Mouse (Mus musculus) bone marrow, adult 2 months (tissue): ENCODE data around the gene Aqp11. TPM values are rescaled to one million over a fixed set of nuclear protein-coding genes. Genes with fewer than 3 reads are reported as not detected.

Source experiments
- H3K27ac ChIP-seq: fragments of 200-500 bp; 2 replicates; pipeline ENCODE4 v1.5.1; 2012; ENCODE audit warnings: low read depth, mild to moderate bottlenecking, control low read depth, inconsistent platforms, low read length; ENCODE audit not compliant: control insufficient read depth, poor library complexity, insufficient read depth
- H3K4me1 ChIP-seq: fragments of 200-500 bp; 2 replicates; pipeline ENCODE4 v1.6.1; 2011; ENCODE audit warnings: low read length; ENCODE audit not compliant: control insufficient read depth, insufficient read depth
- H3K4me3 ChIP-seq: fragments of 200-500 bp; replicated peaks from 2 replicates; pipeline ENCODE3; 2011; ENCODE audit warnings: mild to moderate bottlenecking, low read depth, low read length, control low read depth; ENCODE audit not compliant: control insufficient read depth
- CTCF ChIP-seq: fragments of 200-500 bp; IDR thresholded peaks from 2 replicates; pipeline ENCODE4 v1.5.1; 2011; ENCODE audit warnings: low read length, control low read depth; ENCODE audit not compliant: control insufficient read depth, insufficient read depth
- POLR2A ChIP-seq: fragments of 200-500 bp; IDR thresholded peaks from 2 replicates; pipeline ENCODE4 v1.6.1; 2011; ENCODE audit warnings: low read depth, mild to moderate bottlenecking, control low read depth, low read length, borderline replicate concordance; ENCODE audit not compliant: control insufficient read depth
- WGBS: fragments of 180-500 bp; shearing (Covaris S2); methylation state at CpG from one replicate; pipeline ENCODE4 v1.1.7; 2018; 5-methylcytosine and 5-hydroxymethylcytosine counted together
- polyA plus RNA-seq: library from polyadenylated mRNA; stranded (reverse); fragments of >200 nt; gene quantifications from 2 replicates; pipeline ENCODE4 v1.2.4, GENCODE M21; 2011; ENCODE audit warnings: low replicate concordance; ENCODE audit not compliant: missing spikeins, insufficient read depth, insufficient read length

Aqp11 gene
- polyA plus RNA-seq, 1 experiment, result 3.1 TPM

DNA sequence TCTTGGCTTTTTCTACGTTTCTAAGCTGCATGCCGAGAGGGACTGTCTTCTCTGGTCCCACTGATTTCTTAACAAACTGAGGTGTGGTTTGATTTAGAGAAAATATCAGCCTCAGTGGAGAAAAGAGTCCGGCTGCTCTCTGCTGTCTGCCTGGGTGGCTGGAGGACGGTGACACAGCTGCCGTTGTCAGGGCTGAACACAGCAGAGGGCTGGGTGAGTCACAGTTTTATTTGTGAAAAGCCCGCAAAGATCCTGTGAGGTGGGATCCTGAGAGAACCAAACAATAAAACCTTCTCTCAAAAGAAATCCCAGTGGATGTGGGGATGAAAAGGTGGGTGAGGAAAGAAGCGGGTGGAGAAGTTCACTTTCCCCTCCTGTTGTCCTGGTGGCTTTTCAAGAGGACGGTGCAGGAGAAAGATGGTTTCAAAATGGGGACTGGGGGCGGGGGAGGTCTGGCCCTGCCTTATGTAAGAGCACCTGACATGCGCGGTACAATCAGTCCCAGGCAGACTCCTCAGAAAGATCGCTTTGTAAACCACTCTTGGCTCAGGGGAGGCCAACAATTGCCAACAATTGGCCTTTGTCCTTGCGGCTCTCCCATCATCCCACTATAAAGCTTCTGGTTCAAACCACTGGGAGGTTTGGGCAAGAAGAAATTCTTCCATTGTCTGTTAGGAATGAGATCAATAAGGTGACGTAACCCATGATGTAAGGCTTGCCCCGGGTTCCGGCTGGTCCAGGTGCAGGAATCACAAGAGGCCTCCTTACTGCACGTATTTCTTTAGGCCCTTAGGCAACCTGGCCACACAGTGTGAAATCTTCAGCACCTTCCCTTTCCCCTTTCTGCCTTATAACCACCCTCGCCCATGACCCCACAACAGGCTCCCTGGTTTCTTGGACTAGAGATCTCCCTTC, 19.1 kb upstream of the Aqp11 start:
- Histone ChIP-seq H3K4me1 (peaks cover 3% of the 10 kb centered on the region), H3K27ac (peak overlapping the region; percentile 81), H3K4me3 (no peak overlapping the region)
- WGBS, result 59% methylated on average over 18 of the region's 18 CpGs
- TF ChIP-seq POLR2A (no peak), CTCF (no peak)

DNA sequence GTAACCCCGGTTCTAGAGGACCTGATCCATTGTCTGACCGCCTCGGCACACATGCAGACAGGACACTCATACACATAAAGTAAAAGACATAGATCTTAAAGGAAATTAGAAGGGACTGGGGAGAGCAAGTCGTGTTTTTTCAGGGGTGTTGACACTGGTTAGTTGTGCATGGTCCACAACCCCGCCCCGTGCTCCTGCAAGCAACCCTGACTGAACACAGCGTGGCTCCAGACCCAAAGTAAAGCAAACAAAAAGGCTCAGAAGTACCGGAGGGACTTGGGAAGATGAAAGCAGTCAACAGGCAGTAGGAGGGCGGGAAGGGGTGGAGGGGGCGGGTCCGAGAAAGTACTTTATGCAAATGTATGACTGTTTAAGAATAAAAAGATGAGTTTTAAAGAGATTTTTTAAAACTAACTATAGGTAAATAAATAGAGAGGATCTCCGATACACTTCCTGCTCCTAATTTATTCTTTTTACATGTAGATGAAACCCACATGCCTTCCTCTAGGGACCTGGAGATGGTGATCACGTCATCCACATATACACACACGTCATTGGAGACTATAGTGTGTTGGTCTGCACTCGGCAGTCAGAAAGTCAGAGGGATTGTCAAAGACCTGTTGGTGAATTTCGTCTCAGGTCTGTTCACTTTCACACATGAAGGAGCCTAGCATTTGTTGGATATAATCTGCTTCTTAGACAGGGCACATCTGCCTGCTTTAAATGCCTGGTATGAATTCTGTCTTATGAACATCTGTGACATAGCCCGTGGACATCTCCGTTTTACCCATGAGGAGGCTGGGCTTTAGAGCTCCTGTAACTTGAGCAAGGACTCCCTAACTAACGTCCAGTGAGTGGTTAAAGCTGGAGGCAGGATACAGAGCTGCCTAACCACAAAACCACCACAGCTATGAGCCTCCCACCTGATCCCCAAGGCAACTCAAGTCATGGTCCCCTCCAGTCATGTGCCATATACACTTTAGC, 11.4 kb upstream of the Aqp11 start:
- Histone ChIP-seq H3K4me1 (peaks cover 3% of the 10 kb centered on the region), H3K27ac (peak overlapping the region; percentile 90), H3K4me3 (peak overlapping the region; percentile 87)
- WGBS, result under 1% methylated on average over 19 of the region's 19 CpGs
- TF ChIP-seq POLR2A (no peak), CTCF (0 out of 2 replicates have a peak, but pooled peaks have one; percentile 7)

DNA sequence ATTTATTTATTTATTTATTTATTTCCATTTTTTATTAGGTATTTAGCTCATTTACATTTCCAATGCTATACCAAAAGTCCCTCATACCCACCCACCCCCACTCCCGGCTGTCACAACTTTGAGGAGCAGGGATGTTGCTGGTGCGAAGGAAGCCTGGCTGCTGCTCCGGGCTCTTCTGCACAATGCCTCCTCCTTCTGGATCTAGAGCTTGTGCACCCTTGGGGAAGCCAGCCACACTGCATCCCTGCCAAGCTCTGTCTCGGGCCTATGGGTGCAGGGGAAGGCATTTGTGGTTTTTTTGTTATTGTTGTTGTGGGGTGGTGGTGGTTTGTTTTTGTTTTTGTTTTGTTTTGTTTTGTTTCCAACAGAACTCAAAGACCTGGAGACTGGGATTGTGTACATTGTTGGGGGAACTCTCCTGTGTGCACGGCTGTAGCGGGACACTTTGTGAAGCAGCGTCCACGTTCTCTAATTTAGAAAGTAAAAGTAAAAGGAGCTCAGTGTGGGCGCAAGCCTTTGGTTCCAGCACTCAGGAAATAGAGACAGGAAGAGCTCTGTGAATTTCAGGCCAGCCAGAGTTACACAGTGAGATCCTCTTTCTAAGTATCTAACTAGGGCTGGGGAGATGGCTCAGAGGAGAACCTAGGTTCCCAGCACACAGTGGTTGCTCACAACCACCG, 10.6 kb upstream of the Aqp11 start:
- 4% methylated on average over 10 of the region's 10 CpGs for WGBS
- Histone ChIP-seq H3K4me3 (peak overlapping the region; percentile 87), H3K4me1 (peaks cover 3% of the 10 kb centered on the region), H3K27ac (peak overlapping the region; percentile 90)
- TF ChIP-seq POLR2A (0 out of 2 replicates have a peak, but pooled peaks have one; percentile 34), CTCF (no peak)

DNA sequence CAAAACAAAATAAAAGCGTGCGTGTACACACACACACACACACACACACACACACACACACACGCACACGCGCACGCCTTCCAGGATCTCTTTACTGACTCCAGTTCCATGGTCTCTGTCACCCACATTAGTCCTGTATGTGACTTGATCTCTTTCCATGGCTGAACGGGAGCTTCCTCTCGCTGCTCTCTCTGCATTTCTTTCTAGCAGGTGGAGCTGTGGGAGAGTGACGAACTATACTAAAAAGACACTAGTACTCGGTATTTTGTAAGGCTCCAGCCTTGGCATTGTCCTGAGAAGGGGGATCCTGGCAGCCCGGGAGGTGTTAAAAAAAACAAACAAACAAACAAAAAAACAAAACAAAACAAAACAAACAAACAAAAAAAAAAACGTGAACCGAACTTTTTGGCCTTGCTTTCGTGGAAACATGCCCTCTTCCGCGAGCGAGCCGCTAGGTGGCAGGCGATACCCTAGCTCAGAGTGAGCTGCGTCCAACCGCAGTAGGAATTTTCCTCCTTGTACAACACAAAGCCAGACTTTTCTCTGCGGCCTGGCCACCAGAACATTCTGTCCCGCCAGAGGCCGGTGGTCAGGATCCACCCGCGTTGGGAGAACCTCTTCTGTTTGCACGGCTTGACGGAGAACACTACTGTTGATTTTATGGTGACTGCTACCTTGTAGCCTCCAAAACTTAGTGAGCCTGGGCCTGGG, 9.9 kb upstream of the Aqp11 start:
- Histone ChIP-seq H3K4me1 (peaks cover 3% of the 10 kb centered on the region), H3K27ac (no peak overlapping the region), H3K4me3 (peak overlapping the region; percentile 47)
- 21% methylated on average over 28 of the region's 28 CpGs for WGBS
- no peak for TF ChIP-seq POLR2A
- peak; percentile 95 for TF ChIP-seq CTCF

DNA sequence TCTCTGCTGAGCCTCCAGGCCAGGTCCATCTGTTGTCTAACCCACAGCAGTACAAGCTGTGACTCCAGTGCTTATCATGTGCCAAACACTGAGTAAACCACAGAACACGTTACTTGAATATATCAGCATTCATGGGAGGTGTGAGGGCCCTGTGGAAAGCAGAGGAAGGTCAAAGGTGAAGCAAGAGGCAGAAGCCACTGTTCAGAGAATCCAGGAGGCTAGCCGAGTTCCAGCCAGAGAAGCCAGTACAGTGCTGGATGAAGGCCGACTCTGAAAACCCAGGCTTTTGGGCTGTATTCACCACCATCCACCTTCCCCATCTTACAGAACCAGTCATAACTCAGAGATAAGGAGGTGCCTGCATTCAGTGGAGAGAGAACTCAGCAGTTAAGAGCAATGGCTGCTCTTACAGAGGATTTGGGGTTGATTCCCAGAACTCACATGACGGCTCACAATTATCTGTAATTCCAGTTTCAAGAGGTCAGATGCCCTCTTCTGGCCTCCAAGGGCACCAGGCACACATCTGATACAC, 9.2 kb upstream of the Aqp11 start:
- Histone ChIP-seq H3K27ac (peak overlapping the region; percentile 28; the same call in 1 of the 2 replicates), H3K4me1 (peaks cover 3% of the 10 kb centered on the region), H3K4me3 (no peak overlapping the region)
- 50% methylated on average over 4 of the region's 4 CpGs for WGBS
- TF ChIP-seq CTCF, result no peak
- TF ChIP-seq POLR2A, result no peak

DNA sequence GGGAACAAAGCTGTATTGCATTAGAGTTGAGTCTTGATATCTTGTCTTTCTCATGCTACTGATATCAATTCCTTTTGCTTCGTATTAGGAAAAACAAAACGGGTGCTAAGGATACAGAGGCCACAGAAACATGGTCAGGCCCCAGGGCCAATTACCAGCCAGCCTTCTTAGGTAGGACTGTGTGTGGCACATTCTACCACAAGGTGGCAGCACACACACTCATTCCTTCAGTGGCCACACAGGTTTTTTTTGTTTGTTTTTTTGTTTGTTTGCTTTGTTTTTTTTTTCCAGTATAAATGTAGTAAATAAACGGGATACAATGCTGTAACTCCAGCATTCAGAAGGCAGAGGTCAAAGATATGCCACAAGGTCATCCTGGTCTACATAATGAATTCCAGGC, 7.2 kb upstream of the Aqp11 start:
- 7% methylated on average over 3 of the region's 3 CpGs for WGBS
- Histone ChIP-seq H3K27ac (no peak overlapping the region), H3K4me1 (peaks cover 3% of the 10 kb centered on the region), H3K4me3 (no peak overlapping the region)
- TF ChIP-seq POLR2A (no peak), CTCF (peak; percentile 77)

DNA sequence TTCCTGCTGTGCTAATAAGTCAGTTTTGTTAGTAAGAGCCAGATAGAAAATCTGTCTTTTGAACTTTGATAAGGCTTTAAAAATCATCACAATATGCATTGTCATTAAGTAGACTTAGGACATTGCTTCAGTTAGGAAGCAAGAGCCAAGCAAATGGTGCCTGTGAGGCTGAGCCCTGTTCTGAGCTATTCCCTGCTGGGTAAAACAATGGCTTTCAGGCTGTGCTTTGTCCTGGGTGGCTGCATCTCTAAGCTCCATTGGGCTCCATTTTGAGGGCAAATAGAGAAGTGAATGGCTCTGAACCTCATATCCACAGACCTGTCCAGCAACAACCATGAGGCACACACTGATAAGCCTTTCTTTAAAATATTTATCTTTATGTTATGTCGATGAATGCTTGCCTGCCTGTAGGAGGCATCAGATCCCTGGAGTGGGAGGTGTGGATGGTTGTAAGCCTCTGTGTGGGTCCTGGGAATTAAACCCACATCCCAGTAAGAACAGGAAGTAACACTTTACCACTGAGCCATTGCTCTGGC, 3.7 kb upstream of the Aqp11 start:
- TF ChIP-seq POLR2A (no peak), CTCF (no peak)
- Histone ChIP-seq H3K4me3 (no peak overlapping the region), H3K4me1 (peaks cover 5% of the 10 kb centered on the region), H3K27ac (no peak overlapping the region)
- WGBS, result 29% methylated on average over 1 of the region's 1 CpGs
